Mouse (Mus musculus) cerebellum, adult 8-10 months (tissue): ENCODE measurements at regions not wholly inside any gene's neighbourhood (a gene's known extent, or its start where the extent isn't known, plus 50 kb on each side); places are given as distances from the start of the nearest gene placed in this dataset.

Source experiments
- DNase-seq: peaks from one replicate; pipeline ENCODE4 v3.0.0; 2022

GRCm38 (mm10) chr11:31751274-31751673 is 79.6 kb upstream of the Bod1 start:
- DNase-seq, result no peak

GRCm38 (mm10) chr11:31753211-31753610 is 81.5 kb upstream of the Bod1 start:
- DNase-seq, result no peak

- DNase-seq, result no peak
Measured at GRCm38 (mm10) chr11:31753711-31754161, 82.1 kb upstream of the Bod1 start.

GRCm38 (mm10) chr11:31754416-31754815 is 82.7 kb upstream of the Bod1 start:
- DNase-seq, result no peak

- DNase-seq, result no peak
Measured at GRCm38 (mm10) chr11:31755858-31756257, 84.2 kb upstream of the Bod1 start.

- DNase-seq, result no peak
Measured at GRCm38 (mm10) chr11:31756355-31757145, 84.9 kb upstream of the Bod1 start.

- peak; percentile 35 for DNase-seq
Measured at GRCm38 (mm10) chr11:31759868-31760765, 88.4 kb upstream of the Bod1 start.

GRCm38 (mm10) chr11:31763856-31764255 is 92.2 kb upstream of the Bod1 start:
- DNase-seq, result no peak

- DNase-seq, result no peak
Measured at GRCm38 (mm10) chr11:31766296-31766695, 94.6 kb upstream of the Bod1 start.

GRCm38 (mm10) chr11:31767727-31768495 is 96.2 kb upstream of the Bod1 start:
- DNase-seq, result no peak

GRCm38 (mm10) chr11:31769804-31770654 is 98.3 kb upstream of the Bod1 start:
- peak; percentile 49 for DNase-seq

GRCm38 (mm10) chr11:31770881-31771280 is 99.2 kb upstream of the Bod1 start:
- DNase-seq, result peak; percentile 43

- peak; percentile 74 for DNase-seq
Measured at GRCm38 (mm10) chr11:31771491-31772439, 100.1 kb upstream of the Bod1 start.

GRCm38 (mm10) chr11:31777531-31777930 is 94.5 kb upstream of the Cpeb4 start:
- DNase-seq, result no peak

- DNase-seq, result no peak
Measured at GRCm38 (mm10) chr11:31778766-31779165, 93.2 kb upstream of the Cpeb4 start.

GRCm38 (mm10) chr11:31779267-31779666 is 92.7 kb upstream of the Cpeb4 start:
- no peak for DNase-seq

GRCm38 (mm10) chr11:31780969-31781368 is 91.0 kb upstream of the Cpeb4 start:
- DNase-seq, result no peak

GRCm38 (mm10) chr11:31781605-31782004 is 90.4 kb upstream of the Cpeb4 start:
- DNase-seq, result no peak

- DNase-seq, result no peak
Measured at GRCm38 (mm10) chr11:31783506-31784063, 88.4 kb upstream of the Cpeb4 start.

GRCm38 (mm10) chr11:31784332-31784901 is 87.6 kb upstream of the Cpeb4 start:
- DNase-seq, result no peak
